9 mouse cellular contexts compared by ENCODE assay signal in the genomic region with DNA sequence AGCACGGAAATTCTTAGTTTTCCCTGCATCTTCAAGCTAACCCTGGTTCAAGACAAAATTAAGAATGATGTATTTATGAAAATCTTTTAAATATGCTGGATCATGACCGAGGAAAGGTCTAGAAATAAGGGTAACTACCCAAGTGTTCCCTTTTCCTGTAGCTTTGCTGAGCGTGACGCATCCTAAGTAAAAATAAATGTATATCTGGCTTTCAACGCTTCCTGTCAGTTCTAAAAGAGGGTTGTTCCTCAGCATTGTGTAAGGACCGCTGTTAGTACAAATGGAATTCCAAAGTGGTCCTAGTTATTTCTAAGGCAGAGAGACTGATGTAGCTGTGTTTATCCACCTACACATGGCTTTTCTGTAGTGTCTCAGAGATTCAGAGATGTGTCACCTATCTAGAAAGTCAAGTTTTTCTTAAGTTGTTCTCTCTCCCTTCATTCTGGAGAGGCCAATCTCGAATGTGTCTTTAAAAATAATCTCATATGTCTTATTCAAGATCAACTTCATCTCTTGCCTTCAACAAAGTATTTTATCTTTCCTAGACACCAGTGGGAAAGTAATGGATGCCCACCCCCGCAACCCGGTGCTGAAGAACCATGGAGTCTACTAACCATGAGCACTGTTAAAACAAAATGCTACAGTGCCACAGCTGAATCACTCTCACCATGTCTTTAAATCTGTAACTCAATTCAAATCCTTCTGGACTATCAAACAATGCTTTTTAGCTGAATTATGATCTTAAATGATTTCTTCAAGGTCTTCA. TPM values are rescaled to one million over a fixed set of nuclear protein-coding genes. Genes with fewer than 3 reads are reported as not detected.
DNase-seq lines count a peak whose midpoint lies in the region; ATAC-seq and TF ChIP-seq lines count a peak whose summit lies in the region.
"Had no signal": no experiment of that assay in that cellular context is flagged by ENCODE, and none has a peak within 500 bp of the region (broad histone marks: within the 10 kb centered on the region; RNA-seq: fewer than 3 reads in every experiment).

No protein-coding gene starts in this region.

- H3K27me3 ChIP-seq in kidney, embryonic 16.5 days (ENCODE audit: insufficient read depth, low read length), result no peaks in the 10 kb centered on the region
- peaks cover 9% of the 10 kb centered on the region for H3K27me3 ChIP-seq in hindbrain, embryonic 13.5 days
- H3K27me3 ChIP-seq in midbrain, embryonic 13.5 days, result no peaks in the 10 kb centered on the region

- no peaks in the 10 kb centered on the region for H3K9me3 ChIP-seq in kidney, embryonic 16.5 days (ENCODE audit: low read length)
- H3K9me3 ChIP-seq in hindbrain, embryonic 13.5 days, result no peaks in the 10 kb centered on the region
- H3K9me3 ChIP-seq in midbrain, embryonic 13.5 days, result no peaks in the 10 kb centered on the region

- no peaks in the 10 kb centered on the region for H3K36me3 ChIP-seq in kidney, embryonic 16.5 days (ENCODE audit: insufficient read depth, low read length)
- no peaks in the 10 kb centered on the region for H3K36me3 ChIP-seq in hindbrain, embryonic 13.5 days
- H3K36me3 ChIP-seq in midbrain, embryonic 13.5 days, result no peaks in the 10 kb centered on the region

- H3K27ac ChIP-seq in kidney, embryonic 16.5 days (ENCODE audit: low read length), result peak overlapping the region; percentile 99
- peak overlapping the region; percentile 97 for H3K27ac ChIP-seq in bone marrow macrophage, adult 2 months (ENCODE audit: insufficient read depth, low read depth, low read length)
- H3K27ac ChIP-seq in hindbrain, embryonic 13.5 days, result no peak overlapping the region
- H3K27ac ChIP-seq in midbrain, embryonic 13.5 days, result no peak overlapping the region

- H3K4me1 ChIP-seq in kidney, embryonic 16.5 days (ENCODE audit: insufficient read depth, low read length), result peaks cover 68% of the 10 kb centered on the region
- peaks cover 36% of the 10 kb centered on the region for H3K4me1 ChIP-seq in bone marrow macrophage, adult 2 months (ENCODE audit: control insufficient read depth, insufficient read depth, low read length)
- H3K4me1 ChIP-seq in hindbrain, embryonic 13.5 days (replicated peaks), result peaks cover 29% of the 10 kb centered on the region
- peaks cover 40% of the 10 kb centered on the region for H3K4me1 ChIP-seq in midbrain, embryonic 13.5 days (replicated peaks)

- H3K4me3 ChIP-seq in kidney, embryonic 16.5 days (ENCODE audit: low read length), result peak overlapping the region; percentile 98
- H3K4me3 ChIP-seq in bone marrow macrophage, adult 2 months (ENCODE audit: insufficient read depth, low read length), result peak overlapping the region; percentile 99
- H3K4me3 ChIP-seq in hindbrain, embryonic 13.5 days, result peak overlapping the region; percentile 53; the same call in 1 of the 2 replicates
- no peak overlapping the region for H3K4me3 ChIP-seq in midbrain, embryonic 13.5 days (replicated peaks)

- TF ChIP-seq POLR2A in bone marrow macrophage, adult 2 months (IDR thresholded peaks at IDR 0.05; ENCODE audit: borderline replicate concordance, low read depth, low read length), result no peak

- no peak for ATAC-seq in kidney, embryonic 16.5 days (ENCODE audit: low FRiP score, low TSS enrichment)
- no peak for ATAC-seq in hindbrain, embryonic 13.5 days (ENCODE audit: low FRiP score)
- ATAC-seq in midbrain, embryonic 13.5 days, result no peak
- no peak for ATAC-seq in granulocyte monocyte progenitor cell, adult 5-6 weeks (replicated peaks; ENCODE audit: poor library complexity, severe bottlenecking)
- ATAC-seq in activated CD4-positive, CD25-positive, alpha-beta regulatory T cell, adult 4 months, result no peak

- H3K9ac ChIP-seq in kidney, embryonic 16.5 days (replicated peaks; ENCODE audit: low read length), result peak overlapping the region; percentile 51
- no peak overlapping the region for H3K9ac ChIP-seq in hindbrain, embryonic 13.5 days
- no peak overlapping the region for H3K9ac ChIP-seq in midbrain, embryonic 13.5 days (replicated peaks)

- H3K4me2 ChIP-seq in kidney, embryonic 16.5 days (replicated peaks; ENCODE audit: low read depth, low read length), result peak overlapping the region; percentile 67
- peak overlapping the region; percentile 80; the same call in 1 of the 2 replicates for H3K4me2 ChIP-seq in hindbrain, embryonic 13.5 days
- H3K4me2 ChIP-seq in midbrain, embryonic 13.5 days (replicated peaks), result peak overlapping the region; percentile 75

- DNase-seq in kidney, adult 18-20 months, result no peak
- no peak for DNase-seq in thymus, postnatal 10 days (ENCODE audit: low spot score in 2 of 2)
- DNase-seq: layer of hippocampus, adult 9-11 months had no signal

- WGBS in kidney, embryonic 16.5 days, result 63% methylated on average over 9 of the region's 9 CpGs
- 81% methylated on average over 9 of the region's 9 CpGs for WGBS in hindbrain, embryonic 13.5 days
- 85% methylated on average over 9 of the region's 9 CpGs for WGBS in midbrain, embryonic 13.5 days

- TF ChIP-seq CTCF in bone marrow macrophage, adult 2 months (IDR thresholded peaks at IDR 0.05; ENCODE audit: low read depth, low read length), result no peak

RNA-seq across cellular contexts. Expression of a gene that starts 2.4 kb away (rescaled TPM):
- polyA plus RNA-seq in kidney, embryonic 16.5 days (2015; fragmentation: Nextera tagmentation; extraction: Ambion mirVana), result 87.7 and 90.7 TPM in 2 replicates
- polyA plus RNA-seq in bone marrow macrophage, adult 2 months (2012; ENCODE audit: insufficient read depth, insufficient read length, missing spikeins), result 266 and 269 TPM in 2 replicates
- 12.9 and 13.6 TPM in 2 replicates for polyA plus RNA-seq in hindbrain, embryonic 13.5 days (2015; fragmentation: Nextera tagmentation; extraction: Ambion mirVana)
- 10.5 and 11.1 TPM in 2 replicates for polyA plus RNA-seq in midbrain, embryonic 13.5 days (2015; fragmentation: Nextera tagmentation; extraction: Ambion mirVana)
- 80.1 and 90.3 TPM in 2 replicates for total RNA-seq in granulocyte monocyte progenitor cell, adult 5-6 weeks (2014; fragmentation: Nextera tagmentation)
- 55.3 and 68.7 TPM in 2 replicates for total RNA-seq in granulocyte monocyte progenitor cell, adult 5-6 weeks (2017)
- 10 to 100 TPM; 44.1 to 45.6 TPM for polyA plus RNA-seq in activated CD4-positive, CD25-positive, alpha-beta regulatory T cell, adult 4 months (2017; shearing (Covaris generic))

RNA-seq across cellular contexts. Expression of a gene that starts 42.9 kb away (rescaled TPM):
- polyA plus RNA-seq in kidney, embryonic 16.5 days (2015; fragmentation: Nextera tagmentation; extraction: Ambion mirVana), result 281 and 293 TPM in 2 replicates
- polyA plus RNA-seq in bone marrow macrophage, adult 2 months (2012; ENCODE audit: insufficient read depth, insufficient read length, missing spikeins), result 183 and 208 TPM in 2 replicates
- 235 and 246 TPM in 2 replicates for polyA plus RNA-seq in hindbrain, embryonic 13.5 days (2015; fragmentation: Nextera tagmentation; extraction: Ambion mirVana)
- polyA plus RNA-seq in midbrain, embryonic 13.5 days (2015; fragmentation: Nextera tagmentation; extraction: Ambion mirVana), result 279 and 291 TPM in 2 replicates
- 734 and 909 TPM in 2 replicates for total RNA-seq in granulocyte monocyte progenitor cell, adult 5-6 weeks (2014; fragmentation: Nextera tagmentation)
- 363 and 370 TPM in 2 replicates for total RNA-seq in granulocyte monocyte progenitor cell, adult 5-6 weeks (2017)
- 100 to 1,000 TPM; 133 to 270 TPM for polyA plus RNA-seq in activated CD4-positive, CD25-positive, alpha-beta regulatory T cell, adult 4 months (2017; shearing (Covaris generic))

Comparison
In these comparisons a context has a peak if more than half of its experiments do, and no peak if none do; other contexts are left out.
1. H3K27ac ChIP-seq: peak in kidney, embryonic 16.5 days (single experiment) and bone marrow macrophage, adult 2 months (single experiment); none in hindbrain, embryonic 13.5 days (single experiment) and midbrain, embryonic 13.5 days (single experiment).
2. Peak in every context shown above with its lines, with median percentiles within 50 percentile points of each other: H3K4me2 ChIP-seq.